Mouse (Mus musculus) T-cell, adult 2 months (primary cell): Measurements from ENCODE around the gene Fnip1.

Experiments
- DNase-seq: peaks from one replicate; pipeline ENCODE4 v3.0.0; 2022; ENCODE audit warnings: low spot score

Fnip1 gene

DNA sequence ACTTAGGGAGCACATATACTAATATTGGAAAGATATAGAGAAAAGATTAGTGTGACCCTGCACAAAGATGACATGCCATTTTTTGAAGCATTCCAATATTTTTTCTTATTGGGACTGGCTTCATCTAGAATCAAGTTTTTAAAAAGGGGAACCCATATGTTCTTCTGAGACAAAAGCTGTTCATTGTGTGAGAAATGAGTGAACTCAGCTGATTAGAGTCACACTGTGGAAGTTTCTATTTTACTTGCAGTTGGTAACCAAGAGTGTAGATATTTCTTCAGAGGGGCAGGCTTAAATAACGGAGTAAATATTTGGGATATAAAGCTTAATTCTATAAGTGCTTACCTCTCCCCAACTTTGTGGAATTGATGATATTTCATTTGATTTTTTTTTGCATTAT is 20.2 kb downstream of the Fnip1 start:
- no peak for DNase-seq

DNA sequence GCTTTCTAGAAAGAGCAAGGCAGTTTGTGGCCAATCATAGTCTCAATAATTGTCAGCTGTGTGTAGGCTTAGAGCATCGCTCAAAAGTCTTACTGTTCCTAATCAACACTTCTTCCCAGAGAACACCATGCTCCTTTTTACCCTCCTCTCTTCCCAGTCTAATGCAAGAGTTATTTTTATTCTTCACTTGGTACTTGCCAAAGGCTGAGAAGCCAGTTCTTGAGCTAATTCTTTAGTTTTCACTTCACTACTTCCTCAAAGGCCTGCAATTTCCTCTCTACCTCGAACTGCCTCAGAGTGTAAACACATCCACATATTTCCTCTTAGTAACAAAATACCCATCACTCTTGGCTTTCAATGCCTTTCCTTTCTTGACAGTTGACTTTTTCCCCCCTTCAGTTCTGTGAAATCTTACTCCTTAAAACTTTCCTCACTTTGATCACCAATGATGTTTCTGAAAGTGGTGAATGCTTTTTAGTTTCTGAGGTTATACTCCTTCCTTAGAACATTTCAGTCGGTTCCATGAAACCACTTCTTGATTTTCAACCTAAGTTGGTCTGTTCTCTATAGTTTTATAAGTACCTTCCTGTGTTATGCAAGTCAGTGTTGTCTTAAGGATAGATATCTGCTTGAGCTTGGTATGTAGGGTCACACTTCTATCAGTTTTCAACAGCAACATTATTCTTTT is 26.7 kb downstream of the Fnip1 start:
- DNase-seq = peak; percentile 16

DNA sequence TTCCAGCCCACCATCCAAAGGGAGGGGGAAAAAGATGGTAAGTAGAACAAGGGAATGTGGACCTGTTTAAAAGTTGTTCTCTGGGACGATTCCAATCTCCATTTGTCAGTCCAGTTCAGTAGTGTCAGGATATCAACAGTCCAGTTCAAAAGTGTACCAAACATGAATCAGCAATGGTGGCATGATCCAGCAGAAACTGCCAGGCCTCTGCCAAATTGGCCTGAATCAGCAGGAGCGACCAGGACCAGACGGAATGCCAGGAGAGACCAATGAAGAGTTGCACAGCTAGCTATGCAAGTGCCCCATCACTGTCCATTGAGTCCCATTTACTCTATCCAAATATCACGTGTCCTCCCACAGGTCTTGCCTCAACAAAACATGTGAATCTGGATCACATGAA is 34.2 kb downstream of the Fnip1 start:
- no peak for DNase-seq

DNA sequence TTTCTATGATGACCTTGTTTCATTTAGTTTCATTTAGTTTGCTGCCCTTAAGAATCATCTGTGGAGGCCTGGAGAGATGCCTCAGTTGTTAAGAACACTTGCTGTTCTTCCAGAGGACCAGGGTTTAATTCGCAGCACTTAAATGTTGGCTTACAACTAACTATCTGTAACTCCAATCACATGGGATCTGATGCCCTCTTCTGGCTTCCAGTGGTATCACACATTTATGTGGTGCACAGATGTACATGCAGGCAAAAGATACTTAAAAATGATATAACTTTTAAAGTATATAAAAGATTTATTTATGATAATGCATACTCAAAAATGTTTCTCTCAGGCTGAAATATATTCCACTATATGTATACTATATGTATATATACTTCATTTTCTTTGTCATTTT is 40.4 kb downstream of the Fnip1 start:
- DNase-seq = peak; percentile 23

DNA sequence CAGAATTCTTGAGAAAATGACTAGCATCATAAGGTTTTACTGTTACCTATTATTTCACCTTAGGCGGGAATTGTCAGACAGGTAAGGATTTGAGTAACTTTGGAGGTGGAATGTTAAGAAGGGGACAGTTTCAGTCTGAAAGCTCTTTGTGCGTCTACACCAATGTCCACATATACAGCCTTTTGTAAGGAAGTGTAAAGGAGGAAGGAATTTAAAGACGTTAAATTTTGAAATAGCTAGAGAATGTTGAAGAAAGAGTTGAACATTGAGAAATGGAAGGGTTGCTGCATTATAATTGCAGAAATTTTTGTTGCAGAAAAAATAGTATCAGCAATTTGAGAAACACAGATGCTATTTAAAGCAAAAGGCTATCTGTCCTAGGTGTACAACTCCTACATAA is 48.0 kb downstream of the Fnip1 start:
- DNase-seq = no peak

DNA sequence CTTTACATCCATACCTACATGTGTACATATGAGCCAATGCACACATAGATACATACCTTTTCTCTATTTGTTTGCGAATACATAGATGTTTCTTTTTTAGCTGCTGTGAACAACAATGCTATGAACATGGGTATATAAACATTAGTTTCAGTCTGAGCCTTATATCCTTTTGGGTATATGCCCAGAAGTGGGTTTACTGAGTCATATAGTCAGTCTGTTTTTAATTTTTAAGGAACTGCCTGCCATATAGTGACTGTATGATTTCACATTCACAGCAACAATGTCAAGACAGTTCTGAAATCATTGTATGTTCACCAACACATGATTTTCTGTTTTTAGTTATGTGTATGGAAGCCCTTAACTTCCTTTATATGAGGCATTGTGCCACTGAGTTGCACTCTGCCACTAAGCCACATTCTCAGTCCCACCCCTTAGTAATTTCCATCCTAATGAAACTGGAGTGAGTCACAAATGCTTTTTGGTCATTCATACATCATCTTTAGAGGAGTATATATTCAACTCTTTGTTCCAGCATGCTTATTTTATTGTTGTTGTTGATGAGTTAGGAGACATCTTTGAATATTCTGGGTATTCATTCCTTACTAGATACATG is 54.1 kb downstream of the Fnip1 start:
- DNase-seq = no peak

DNA sequence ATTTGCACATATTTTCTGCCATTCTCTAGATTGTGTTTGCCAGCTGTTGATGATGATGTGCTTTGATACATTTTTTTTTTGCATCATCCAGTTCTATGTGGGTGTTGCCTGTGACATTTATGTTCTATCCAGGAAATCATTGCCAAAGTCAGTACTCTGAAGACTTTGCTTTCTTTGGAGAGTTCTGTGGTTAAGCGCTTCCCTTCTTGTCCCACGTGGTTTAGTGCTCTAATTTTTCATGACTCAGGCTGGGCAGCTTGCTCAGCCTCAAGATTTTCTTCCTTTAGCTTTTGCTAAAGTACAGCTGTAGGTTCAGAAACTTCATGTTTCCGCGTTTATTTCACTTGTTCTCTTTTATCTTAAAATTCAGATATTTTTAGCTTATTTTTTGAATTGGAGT is 54.6 kb downstream of the Fnip1 start:
- DNase-seq = peak; percentile 49

DNA sequence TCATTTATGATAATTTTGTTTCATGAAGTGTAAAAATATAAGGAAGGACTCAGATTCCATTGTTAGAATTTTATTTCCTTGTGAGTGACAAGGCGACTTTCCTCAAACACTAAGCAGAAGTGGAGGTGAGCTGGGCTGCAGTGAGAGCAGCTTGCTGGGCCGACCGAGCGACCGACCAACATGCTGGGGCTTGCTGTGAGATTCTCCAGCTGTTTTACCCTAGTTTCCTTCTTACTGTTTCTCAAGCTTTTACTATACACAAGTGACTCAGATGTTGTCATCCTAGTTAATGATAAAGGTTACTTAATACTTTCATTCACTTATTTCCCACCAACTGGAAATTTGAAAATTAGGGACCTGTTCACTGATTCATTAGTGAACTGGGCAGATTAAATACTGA is 61.8 kb downstream of the Fnip1 start:
- DNase-seq = no peak

DNA sequence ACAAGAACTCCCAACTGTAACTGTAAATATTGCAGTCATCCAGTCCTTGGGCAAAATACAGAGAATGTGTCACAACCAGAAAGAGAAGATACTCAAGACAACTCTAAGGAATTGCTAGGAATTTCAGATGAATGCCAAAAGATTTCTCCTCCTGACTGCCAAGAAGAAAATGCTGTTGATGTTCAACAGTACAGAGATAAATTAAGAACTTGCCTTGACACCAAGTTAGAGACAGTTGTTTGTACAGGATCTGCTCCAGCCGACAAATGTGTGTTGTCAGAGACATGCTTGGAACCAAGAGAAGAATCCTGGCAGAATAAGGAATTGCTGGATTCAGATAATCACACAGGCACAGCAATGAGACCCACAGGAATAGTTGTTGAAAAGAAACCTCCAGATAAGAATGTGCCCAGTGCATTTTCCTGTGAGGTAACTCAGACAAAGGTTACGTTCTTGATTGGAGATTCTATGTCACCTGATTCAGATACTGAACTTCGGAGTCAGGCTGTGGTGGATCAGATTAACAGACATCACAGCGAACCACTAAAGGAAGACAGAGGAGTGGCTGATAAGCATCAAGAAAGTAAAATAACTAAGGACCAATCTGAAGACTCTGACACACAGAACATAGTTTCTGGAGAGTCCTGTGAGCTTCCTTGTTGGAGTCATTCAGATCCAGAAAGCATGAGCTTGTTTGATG is 64.7 kb downstream of the Fnip1 start:
- DNase-seq = no peak

DNA sequence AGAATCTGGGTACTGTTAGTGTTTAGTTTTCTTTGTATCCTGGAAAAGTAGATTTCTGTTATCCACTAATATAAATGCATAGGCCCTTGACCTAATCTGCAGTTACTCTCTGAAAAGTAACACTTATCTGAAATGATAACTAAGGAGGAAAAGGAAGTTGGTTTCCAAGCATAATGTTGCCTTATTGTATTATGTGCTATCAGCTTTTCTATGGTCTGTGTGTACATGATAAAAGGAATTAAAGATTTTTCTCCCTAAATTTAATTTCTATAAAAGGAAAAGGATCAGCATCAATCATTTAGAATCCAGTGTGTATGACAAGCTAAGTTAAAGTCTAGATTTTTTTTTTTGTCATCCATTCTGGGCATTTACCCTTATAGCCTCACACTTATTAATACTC is 75.6 kb downstream of the Fnip1 start:
- no peak for DNase-seq

DNA sequence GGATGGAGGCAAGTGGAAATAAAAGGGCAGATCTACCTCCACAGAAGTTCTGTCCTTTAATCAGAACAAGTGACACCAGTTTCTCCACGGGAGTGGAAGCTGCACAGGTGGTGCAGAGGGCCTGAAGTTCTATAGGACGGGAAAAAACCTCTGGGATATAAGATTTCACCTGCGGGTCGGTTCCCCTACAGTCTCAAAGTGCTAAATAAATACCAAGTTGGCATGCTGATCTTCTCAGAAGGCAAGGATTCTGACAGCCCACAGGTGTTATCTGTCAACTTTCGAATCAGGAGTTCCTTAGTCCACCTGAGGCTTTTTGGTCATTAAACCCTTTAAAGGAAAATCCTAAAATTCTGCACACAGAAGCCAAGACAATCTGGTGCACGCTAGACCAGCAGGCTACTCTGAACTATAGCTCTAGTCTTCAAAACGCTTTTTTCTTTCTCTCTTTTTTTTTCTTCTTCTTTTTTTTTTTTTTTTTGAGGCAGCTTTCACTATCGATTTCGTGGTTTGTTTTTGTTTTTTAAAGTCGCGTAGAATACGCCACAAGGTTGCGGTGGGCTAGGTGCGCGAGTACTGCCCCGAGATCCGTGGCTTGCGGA is 84.0 kb downstream of the Fnip1 start:
- no peak for DNase-seq

DNA sequence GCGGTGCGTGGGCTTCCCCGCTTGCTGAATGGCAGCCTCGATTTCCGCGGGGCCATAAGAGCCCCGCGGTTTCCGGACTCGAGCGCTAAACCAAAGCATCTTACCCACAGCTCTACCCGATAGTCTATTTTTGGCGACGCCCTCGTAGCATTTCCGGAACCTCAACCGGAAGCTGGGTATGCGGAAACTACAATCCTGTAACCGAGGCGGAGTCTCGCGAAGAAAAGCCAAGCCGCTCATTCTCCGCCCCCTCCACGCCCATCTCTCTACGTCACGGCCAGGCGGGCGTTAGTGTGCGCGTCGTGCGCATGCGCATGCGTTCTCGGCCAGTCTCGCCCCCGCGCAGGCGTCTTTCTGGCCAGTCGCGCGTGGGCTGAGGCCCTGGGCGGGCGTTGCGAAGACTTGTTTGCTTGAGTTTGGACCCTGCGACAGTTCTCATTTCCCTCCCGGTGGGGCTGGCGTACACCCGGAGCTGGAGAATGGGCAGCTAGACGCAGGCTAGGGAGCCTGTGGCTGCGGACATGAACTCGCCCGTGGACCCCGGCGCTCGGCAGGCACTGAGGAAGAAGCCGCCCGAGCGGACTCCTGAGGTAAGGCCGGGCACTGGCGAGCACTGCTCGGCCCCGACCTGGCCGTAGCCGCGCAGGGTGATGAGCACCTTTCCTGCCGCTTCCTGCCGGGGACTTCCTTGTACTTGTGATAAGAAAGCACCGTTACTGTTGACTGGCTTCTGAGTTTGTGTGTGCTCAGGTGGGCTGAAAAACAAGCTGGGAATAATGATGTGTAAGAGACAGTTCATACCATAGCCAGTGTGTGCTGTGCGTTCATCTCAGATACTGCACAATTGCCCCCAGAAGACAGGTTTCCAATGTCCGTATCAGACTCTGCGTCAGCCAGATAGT is 84.8 kb downstream of the Fnip1 start, which contains the start of gene Rapgef6:
Rapgef6 (plus strand) TSS at position 319 of the 902 bp plus-strand sequence.
- peak; percentile 99 for DNase-seq

DNA sequence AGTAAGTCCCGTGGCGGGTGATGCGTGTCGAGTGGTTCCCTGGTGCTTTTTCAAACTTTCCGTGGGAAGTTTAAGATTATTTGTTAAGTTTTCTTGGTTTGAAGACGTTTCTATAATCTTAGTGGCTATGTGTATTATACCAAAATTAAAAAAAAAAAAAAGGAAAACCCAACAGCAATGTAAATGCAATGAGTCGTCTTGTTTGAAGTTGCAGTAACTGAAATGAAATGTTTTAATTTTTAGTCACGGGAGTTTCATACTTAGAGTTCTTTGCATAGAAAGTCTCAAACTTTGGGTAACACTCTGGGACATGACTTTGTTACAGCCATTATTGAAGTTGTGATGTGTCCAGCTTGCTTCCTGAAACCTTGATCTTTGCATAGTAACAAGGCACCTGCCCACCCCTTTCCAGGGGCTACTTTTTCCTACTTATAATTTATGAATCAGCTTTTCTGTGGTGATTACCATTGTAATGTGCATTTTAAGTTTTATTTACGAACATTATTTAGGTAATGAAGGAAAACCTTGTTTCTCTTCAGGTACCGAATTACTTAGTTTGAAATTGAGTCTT is 85.5 kb downstream of the Fnip1 start:
- no peak for DNase-seq

DNA sequence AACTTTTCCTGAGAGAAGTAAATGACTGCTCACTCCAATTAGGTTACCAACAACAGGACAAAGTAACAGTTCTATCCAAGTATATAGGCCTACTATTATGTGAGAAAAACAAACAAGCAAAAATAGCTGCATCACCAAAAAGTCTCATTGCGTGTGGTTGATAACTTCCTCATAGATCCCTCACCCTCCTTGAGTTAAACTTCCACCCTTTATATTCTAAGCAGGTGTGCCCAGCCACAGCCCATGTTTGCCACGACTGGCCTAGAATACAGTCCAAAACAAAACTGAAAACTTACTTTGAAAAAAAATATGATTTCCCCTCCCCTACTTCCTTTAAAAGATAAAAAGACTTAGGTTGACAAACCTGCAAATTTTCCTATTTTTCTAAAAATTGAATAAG is 90.0 kb downstream of the Fnip1 start:
- DNase-seq = no peak

DNA sequence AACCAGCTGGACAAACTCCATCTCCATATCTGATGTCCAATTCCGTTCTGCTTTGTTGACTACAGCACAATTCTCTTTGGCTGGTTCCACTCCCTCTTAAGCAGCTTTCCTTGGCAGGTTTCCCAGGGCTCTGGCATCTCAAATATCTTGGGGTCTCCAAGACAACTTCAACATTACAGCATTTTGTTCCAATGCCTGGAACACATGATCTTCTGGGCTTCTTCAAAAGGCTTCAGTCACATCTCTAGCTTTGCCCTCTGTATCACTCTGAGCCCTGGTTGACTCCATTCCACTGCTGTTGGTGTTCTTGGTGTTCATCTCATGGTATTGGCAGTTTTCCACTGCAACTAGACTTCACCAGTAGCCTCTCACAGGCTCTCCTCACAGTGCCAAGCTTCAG is 92.4 kb downstream of the Fnip1 start:
- DNase-seq = no peak

DNA sequence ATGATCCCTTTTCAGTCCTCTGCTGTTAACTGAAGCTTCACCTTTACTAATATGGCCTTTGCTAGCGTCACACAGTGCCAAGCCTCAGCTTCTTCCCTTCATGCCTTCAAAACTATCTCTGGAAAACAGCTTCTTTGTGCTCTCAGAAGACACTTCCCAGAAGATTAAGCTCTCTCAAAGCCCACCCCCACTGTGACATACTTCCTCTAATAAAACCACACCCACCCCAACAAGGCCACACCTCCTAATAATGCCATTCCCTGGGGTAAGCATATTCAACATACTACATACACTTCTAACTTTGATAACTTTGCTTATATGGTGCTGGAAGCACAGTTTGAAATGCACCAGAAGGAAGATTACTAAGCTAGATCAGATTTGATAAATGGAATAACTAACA is 92.9 kb downstream of the Fnip1 start:
- DNase-seq = no peak

DNA sequence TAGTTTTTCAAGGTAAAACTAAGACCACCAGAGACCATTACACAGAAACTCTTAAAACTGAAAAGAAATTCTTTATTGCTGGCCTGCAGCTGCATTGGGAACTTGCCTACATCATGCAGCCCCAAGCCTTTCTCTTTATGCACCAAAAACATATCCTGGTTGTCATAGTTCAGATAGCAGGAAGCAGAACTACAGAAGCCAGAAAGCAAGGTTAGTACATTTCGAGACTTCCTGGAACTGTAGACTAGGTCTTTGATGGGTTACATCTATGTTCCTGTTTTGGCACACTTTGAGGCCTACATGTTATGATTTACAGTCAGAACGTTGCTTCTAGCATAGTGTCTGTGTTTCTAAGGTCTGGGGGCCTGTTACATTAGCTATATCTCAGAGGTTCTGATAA is 95.8 kb downstream of the Fnip1 start:
- DNase-seq = peak; percentile 62

DNA sequence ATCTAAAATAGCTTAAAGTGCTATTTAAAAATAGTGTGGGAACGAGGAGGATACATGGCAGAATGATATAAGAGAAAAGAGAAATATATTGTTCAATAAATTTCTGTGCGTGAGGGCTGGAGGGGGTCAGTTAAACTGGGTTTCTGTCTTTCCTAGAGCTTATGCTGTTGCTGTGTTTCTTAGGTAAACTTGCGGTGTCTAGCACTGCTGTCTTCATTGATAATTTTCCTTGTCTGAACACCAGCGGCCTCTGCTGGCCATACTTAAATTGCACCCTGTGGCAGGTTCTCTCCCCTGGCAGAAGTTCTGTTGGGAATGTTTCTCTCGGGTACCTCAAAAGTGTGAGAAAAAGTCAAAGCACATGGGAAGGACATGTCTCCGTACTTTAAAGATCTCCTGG is 96.9 kb downstream of the Fnip1 start:
- DNase-seq = peak; percentile 76

DNA sequence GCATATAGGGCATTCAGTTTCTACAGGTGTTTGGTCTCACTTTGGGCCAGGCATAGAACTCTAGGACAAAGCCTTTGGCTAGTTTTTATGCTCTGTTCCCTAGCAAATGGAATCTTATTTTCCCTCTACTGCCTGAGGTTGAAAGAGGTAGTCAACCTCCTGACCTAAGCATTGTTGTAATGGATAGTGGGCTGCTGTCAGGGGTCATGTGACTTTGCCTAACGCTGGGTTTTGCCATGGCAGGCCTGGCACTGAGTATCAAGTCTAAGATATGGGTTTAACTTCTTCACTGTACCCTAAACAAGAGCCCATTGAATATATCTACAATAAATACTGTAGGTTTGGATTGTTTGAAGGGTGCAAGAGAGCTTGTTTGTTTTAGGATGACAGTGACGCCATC is 101.0 kb downstream of the Fnip1 start:
- no peak for DNase-seq

DNA sequence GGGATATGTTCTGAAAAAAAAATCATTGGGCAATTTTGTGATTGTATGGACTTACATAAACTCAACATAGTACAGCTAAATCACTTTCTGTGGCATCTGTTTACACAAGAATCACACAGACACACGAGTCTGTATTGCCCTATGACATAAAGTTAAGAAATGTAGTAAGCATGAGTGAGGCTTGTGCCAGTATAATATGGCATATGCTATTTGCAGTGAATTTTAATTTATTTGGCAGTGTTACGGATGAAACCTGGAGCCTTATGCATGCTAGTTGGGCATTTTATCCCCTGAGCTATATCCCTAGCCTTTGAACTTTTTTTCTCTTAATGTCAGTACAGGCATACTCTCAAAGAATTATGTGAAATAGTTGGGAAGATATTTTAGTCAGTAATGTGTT is 101.5 kb downstream of the Fnip1 start:
- DNase-seq = no peak

DNA sequence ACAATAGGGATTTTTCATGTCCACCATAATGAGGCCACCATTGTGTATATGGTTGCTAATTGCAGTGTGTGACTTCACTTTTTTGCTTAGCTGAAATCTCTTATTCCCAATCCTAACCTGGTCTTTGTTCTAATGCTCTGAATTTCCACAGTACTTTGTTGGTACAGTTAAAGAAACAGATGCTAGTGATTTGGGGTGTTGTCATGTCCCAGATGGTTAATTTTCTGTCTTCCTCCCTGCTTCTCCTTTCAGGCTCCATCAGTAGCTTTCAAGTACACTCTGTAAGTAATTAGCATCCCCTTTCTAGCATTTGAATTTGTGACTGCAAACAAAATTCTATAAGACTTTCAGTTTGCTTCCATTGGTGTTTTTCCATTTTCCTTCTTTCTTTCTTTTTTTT is 102.3 kb downstream of the Fnip1 start:
- DNase-seq = no peak

DNA sequence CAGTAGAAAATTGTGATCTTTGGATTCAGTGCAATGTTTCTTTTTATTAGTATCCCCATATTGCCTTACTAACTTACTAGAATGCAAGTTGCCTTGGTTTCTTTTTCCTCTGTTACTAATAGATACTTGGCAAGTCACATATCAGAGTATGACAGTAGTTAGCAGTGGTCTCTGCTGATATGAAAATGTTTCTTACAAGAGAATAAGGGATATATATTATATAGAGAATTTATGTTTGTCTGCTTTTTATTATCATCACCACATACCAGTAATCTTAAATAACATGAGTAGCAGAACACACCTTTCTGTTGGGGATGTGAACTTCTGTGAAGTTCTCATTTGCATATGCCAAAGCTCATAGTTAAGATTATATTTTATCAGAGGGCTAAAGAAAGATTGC is 104.4 kb downstream of the Fnip1 start:
- DNase-seq = no peak
